Mouse (Mus musculus) brown adipose tissue, adult 24 weeks (tissue): Measurements from ENCODE around the gene Lzts2. TPM values are rescaled to one million over a fixed set of nuclear protein-coding genes. Genes with fewer than 3 reads are reported as not detected.

Experiments used
- H3K27ac ChIP-seq: fragments of 200-500 bp; replicated peaks from 2 replicates; pipeline ENCODE4 v1.5.1; 2012; ENCODE audit warnings: low read depth, mild to moderate bottlenecking, low read length
- H3K4me1 ChIP-seq: fragments of 200-500 bp; 2 replicates; pipeline ENCODE4 v1.6.1; 2012; ENCODE audit warnings: low read length, mixed read lengths; ENCODE audit not compliant: control insufficient read depth, insufficient read depth, insufficient read length
- H3K4me3 ChIP-seq: fragments of 200-500 bp; 2 replicates; pipeline ENCODE4 v1.5.1; 2012; ENCODE audit warnings: low read depth, mild to moderate bottlenecking, low read length, moderate library complexity; ENCODE audit not compliant: insufficient read depth
- polyA plus RNA-seq: library from polyadenylated mRNA; stranded (reverse); fragments of >200 nt; gene quantifications from 2 replicates; pipeline ENCODE4 v1.2.4, GENCODE M21; 2012; ENCODE audit not compliant: missing spikeins, insufficient read depth, insufficient read length

The Lzts2 gene
- polyA plus RNA-seq, 1 experiment, result 32.4 TPM

GRCm38 (mm10) chr19:45012636-45013035, 1.6 kb upstream of the Lzts2 start:
- no peaks in the 10 kb centered on the region for H3K4me1 ChIP-seq
- no peak overlapping the region for H3K27ac ChIP-seq
- H3K4me3 ChIP-seq, result no peak overlapping the region

GRCm38 (mm10) chr19:45013581-45014225, 511 bp upstream of the Lzts2 start:
- no peak overlapping the region for H3K27ac ChIP-seq
- H3K4me1 ChIP-seq, result no peaks in the 10 kb centered on the region
- H3K4me3 ChIP-seq, result no peak overlapping the region

- Histone ChIP-seq H3K27ac (peak overlapping the region; percentile 98), H3K4me3 (peak overlapping the region; percentile 92), H3K4me1 (0 out of 2 replicates have a peak, but pooled peaks cover 4% of the 10 kb centered on the region)
These were observed 778 bp downstream of the Lzts2 start for GRCm38 (mm10) chr19:45014981-45015402.

- peaks cover 8% of the 10 kb centered on the region for H3K4me1 ChIP-seq
- H3K4me3 ChIP-seq, result peak overlapping the region; percentile 92
- peak overlapping the region; percentile 98 for H3K27ac ChIP-seq
These were observed 1.5 kb downstream of the Lzts2 start for GRCm38 (mm10) chr19:45015518-45016281.

GRCm38 (mm10) chr19:45016341-45017215, 2.4 kb downstream of the Lzts2 start:
- peaks cover 17% of the 10 kb centered on the region for H3K4me1 ChIP-seq
- H3K4me3 ChIP-seq, result peak overlapping the region; percentile 92
- H3K27ac ChIP-seq, result peak overlapping the region; percentile 99

- peak overlapping the region; percentile 90 for H3K4me3 ChIP-seq
- peaks cover 17% of the 10 kb centered on the region for H3K4me1 ChIP-seq
- peak overlapping the region; percentile 99 for H3K27ac ChIP-seq
These were observed 3.1 kb downstream of the Lzts2 start for GRCm38 (mm10) chr19:45017216-45017771.

- peaks cover 17% of the 10 kb centered on the region for H3K4me1 ChIP-seq
These were observed 3.7 kb downstream of the Lzts2 start for GRCm38 (mm10) chr19:45017909-45018308.

GRCm38 (mm10) chr19:45018351-45018831, 4.2 kb downstream of the Lzts2 start:
- peak overlapping the region; percentile 93 for H3K27ac ChIP-seq
- H3K4me1 ChIP-seq, result peaks cover 17% of the 10 kb centered on the region
- H3K4me3 ChIP-seq, result peak overlapping the region; percentile 90

More at GRCm38 (mm10) chr19:45017909-45018308, 3.7 kb downstream of the Lzts2 start:
- peak overlapping the region; percentile 99 for H3K27ac ChIP-seq
- peak overlapping the region; percentile 90 for H3K4me3 ChIP-seq

- peaks cover 17% of the 10 kb centered on the region for H3K4me1 ChIP-seq
- H3K4me3 ChIP-seq, result peak overlapping the region; percentile 28
- H3K27ac ChIP-seq, result peak overlapping the region; percentile 71
These were observed 6.1 kb downstream of the Lzts2 start for GRCm38 (mm10) chr19:45020348-45020747.

GRCm38 (mm10) chr19:45021362-45021761, 7.1 kb downstream of the Lzts2 start:
- Histone ChIP-seq H3K27ac (peak overlapping the region; percentile 50; the same call in 1 of the 2 replicates), H3K4me1 (peaks cover 17% of the 10 kb centered on the region), H3K4me3 (no peak overlapping the region)

- no peak overlapping the region for H3K27ac ChIP-seq
- no peak overlapping the region for H3K4me3 ChIP-seq
- H3K4me1 ChIP-seq, result peaks cover 35% of the 10 kb centered on the region
These were observed 9.8 kb downstream of the Lzts2 start for GRCm38 (mm10) chr19:45023993-45024392.

- H3K4me1 ChIP-seq, result peaks cover 34% of the 10 kb centered on the region
- H3K4me3 ChIP-seq, result no peak overlapping the region
- no peak overlapping the region for H3K27ac ChIP-seq
These were observed 10.6 kb downstream of the Lzts2 start for GRCm38 (mm10) chr19:45024775-45025174.

GRCm38 (mm10) chr19:45025937-45026568, 11.8 kb downstream of the Lzts2 start:
- Histone ChIP-seq H3K4me1 (peaks cover 28% of the 10 kb centered on the region), H3K27ac (no peak overlapping the region), H3K4me3 (no peak overlapping the region)

- no peak overlapping the region for H3K4me3 ChIP-seq
- H3K4me1 ChIP-seq, result peaks cover 25% of the 10 kb centered on the region
- H3K27ac ChIP-seq, result peak overlapping the region; percentile 55
These were observed 12.9 kb downstream of the Lzts2 start for GRCm38 (mm10) chr19:45026958-45027670.
